13 mouse cellular contexts compared by ENCODE assay signal in the genomic region with DNA sequence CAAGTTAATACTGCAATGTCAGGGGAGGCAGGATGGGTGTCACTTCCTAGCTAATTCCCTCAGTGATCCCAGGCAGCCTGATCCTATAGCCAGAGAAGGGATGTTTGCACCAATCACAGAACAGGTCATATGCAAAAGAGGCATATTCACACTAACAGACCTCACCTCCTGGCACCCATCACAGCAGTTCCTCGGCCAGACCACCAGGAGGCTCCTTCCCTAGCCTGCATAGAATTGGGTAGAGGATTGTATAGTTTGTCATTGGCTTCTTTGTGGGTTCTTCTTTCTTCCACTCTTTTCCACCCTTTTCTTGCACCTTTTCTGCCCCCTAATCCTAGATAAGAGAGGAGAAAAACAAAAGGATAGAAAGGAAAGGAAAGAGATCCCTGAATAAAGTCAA. TPM values are rescaled to one million over a fixed set of nuclear protein-coding genes. Genes with fewer than 3 reads are reported as not detected.
DNase-seq lines count a peak whose midpoint lies in the region; ATAC-seq and TF ChIP-seq lines count a peak whose summit lies in the region.
"Had no signal": no experiment of that assay in that cellular context is flagged by ENCODE, and none has a peak within 500 bp of the region (broad histone marks: within the 10 kb centered on the region; RNA-seq: fewer than 3 reads in every experiment).

No protein-coding gene starts in this region.

- POLR2A ChIA-PET in Patski (lab: Charles Lee): no interaction called here

- H3K4me1 ChIP-seq in CH12.LX (ENCODE audit: control insufficient read depth in 1 of 2, insufficient read depth in 2 of 2): no peaks in the 10 kb centered on the region

- H3K79me2 ChIP-seq in CH12.LX (replicated peaks; ENCODE audit: control insufficient read depth, extremely low read depth, insufficient read depth, poor library complexity, severe bottlenecking): no peaks in the 10 kb centered on the region

- ATAC-seq in Patski: no peak
- 0 out of 2 replicates have a peak, but pooled peaks have one; percentile 43 for ATAC-seq in megakaryocyte, adult 5-6 weeks (ENCODE audit: poor library complexity, severe bottlenecking)
- ATAC-seq: forebrain, embryonic 14.5 days had no signal

- peak; percentile 61 for TF ChIP-seq CTCF in layer of hippocampus, adult 2 months (conservative IDR thresholded peaks at IDR 0.05)
- peak; percentile 58 to 61; a peak in 3 of 4 replicates for TF ChIP-seq CTCF in CH12.LX (conservative IDR thresholded peaks at IDR 0.05 in 1 of 2, IDR thresholded peaks at IDR 0.05 in 1 of 2; ENCODE audit: low read depth in 2 of 2, low read length in 2 of 2)
- peak; percentile 52 for TF ChIP-seq CTCF in Patski (IDR thresholded peaks at IDR 0.05)

- no peak for DNase-seq in layer of hippocampus, adult 2 months (ENCODE audit: low spot score in 2 of 2)
- no peak for DNase-seq in layer of hippocampus, postnatal 25 days (ENCODE audit: extremely low spot score in 1 of 2, low spot score in 1 of 2)
- DNase-seq in CH12.LX (ENCODE audit: extremely low read depth) (peak; percentile 38), Patski (ENCODE audit: low read depth, low spot score) (no peak)
- DNase-seq in testis, postnatal 10 days (ENCODE audit: low spot score): no peak
- DNase-seq in heart, adult 8-10 months (ENCODE audit: low spot score): no peak

- no peak for TF ChIP-seq POLR2A in CH12.LX (IDR thresholded peaks at IDR 0.05; ENCODE audit: low read depth, low read length)

- peak; percentile 26 for TF ChIP-seq RAD21 in CH12.LX (IDR thresholded peaks at IDR 0.05; ENCODE audit: low read depth, low read length)

- H3K36me3 ChIP-seq in CH12.LX (replicated peaks in 1 of 2; ENCODE audit: control insufficient read depth in 1 of 2, insufficient read depth in 1 of 2, low read length in 1 of 2): no peaks in the 10 kb centered on the region

- H3K27me3 ChIP-seq in CH12.LX (replicated peaks) (no peaks in the 10 kb centered on the region), Patski (peaks cover 5% of the 10 kb centered on the region)

- dilution Hi-C loops in CH12.LX (cut with MboI; ENCODE audit: extremely low pct_ligation_motif_present, extremely low pct_unique_long_range_greater_than_20kb, low sequenced_read_pairs): no loop called here

- CTCF ChIA-PET in Patski (lab: Charles Lee): no interaction called here

- in situ Hi-C loops in CH12.LX (cut with MboI; ENCODE audit: low pct_ligation_motif_present, low pct_unique_long_range_greater_than_20kb, low sequenced_read_pairs) (no loop called here), Patski (cut with MboI; ENCODE audit: low pct_unique_long_range_greater_than_20kb) (loop anchor here (5.0 kb wide), 1 partner anchor 42 kb away; no protein-coding TSS in a partner anchor)

- no peak overlapping the region for H3K27ac ChIP-seq in layer of hippocampus, adult 2 months
- H3K27ac ChIP-seq in CH12.LX (ENCODE audit: insufficient read depth, low read depth): no peak overlapping the region

- no peak for TF ChIP-seq EP300 in CH12.LX (IDR thresholded peaks at IDR 0.05; ENCODE audit: low read length)

- H3K4me3 ChIP-seq in layer of hippocampus, adult 2 months: no peak overlapping the region
- no peak overlapping the region for H3K4me3 ChIP-seq in CH12.LX (replicated peaks in 1 of 3; ENCODE audit: low read depth in 2 of 3, low read length in 2 of 3, poor library complexity in 1 of 3)

- no peaks in the 10 kb centered on the region for H3K9me3 ChIP-seq in CH12.LX (replicated peaks; ENCODE audit: low read length)

- H3K4me2 ChIP-seq in CH12.LX (ENCODE audit: insufficient read depth, low read depth, poor library complexity, severe bottlenecking): no peak overlapping the region

- H3K9ac ChIP-seq in CH12.LX (ENCODE audit: insufficient read depth, low read depth): no peak overlapping the region

TF ChIP-seq in CH12.LX, 34 proteins besides CTCF, POLR2A, EP300 and RAD21:
- no peak for TF ChIP-seq IRF4 (IDR thresholded peaks at IDR 0.05; ENCODE audit: low read depth, low read length)
- TF ChIP-seq MAZ (IDR thresholded peaks at IDR 0.05; ENCODE audit: low read depth, low read length): no peak
- TF ChIP-seq SMC3 (IDR thresholded peaks at IDR 0.05; ENCODE audit: low read depth, low read length): peak; percentile 62
- no peak for TF ChIP-seq BHLHE40 (IDR thresholded peaks at IDR 0.05; ENCODE audit: low read depth, low read length)
- TF ChIP-seq CHD2 (IDR thresholded peaks at IDR 0.05; ENCODE audit: low read length): no peak
- TF ChIP-seq GABPA (IDR thresholded peaks at IDR 0.05; ENCODE audit: insufficient replicate concordance, low read depth, low read length): no peak
- no peak for TF ChIP-seq UBTF (IDR thresholded peaks at IDR 0.05; ENCODE audit: low read depth, low read length)
- TF ChIP-seq KAT2A (IDR thresholded peaks at IDR 0.05; ENCODE audit: insufficient replicate concordance, low read length): no peak
- TF ChIP-seq USF2 (conservative IDR thresholded peaks at IDR 0.05; ENCODE audit: low read depth, low read length): no peak

RNA-seq across cellular contexts. Expression of a gene that starts 10.0 kb away (rescaled TPM):
- not detected for total RNA-seq in layer of hippocampus, adult 2 months (2021)
- total RNA-seq in layer of hippocampus, postnatal 25 days (2021): not detected
- not detected in 2 replicates for total RNA-seq in CH12.LX (2012; rRNA removed)
- total RNA-seq in CH12.LX (2014; rRNA removed): not detected in 2 replicates
- polyA plus RNA-seq in CH12.LX (2012; ENCODE audit: insufficient read length, low read depth): not detected in 2 replicates
- not detected for polyA plus RNA-seq in Patski (2021)
- not detected in 2 replicates for total RNA-seq in megakaryocyte, adult 5-6 weeks (2015)
- 0.07 TPM in 1 of 2 replicates, not detected in the other for total RNA-seq in megakaryocyte, adult 5-6 weeks (2017)
- total RNA-seq in heart, adult 8-10 months (2022): 1 to 10 TPM; 1.7 to 2.8 (median 2.2) TPM
- polyA plus RNA-seq: stomach, embryonic 14.5 days had no signal

RNA-seq across cellular contexts. Expression of a gene that starts 32.2 kb away (rescaled TPM):
- total RNA-seq in layer of hippocampus, adult 2 months (2021): 10 to 100 TPM; 14.7 to 16.6 TPM
- 10 to 100 TPM; 13.8 to 14.8 TPM for total RNA-seq in layer of hippocampus, postnatal 25 days (2021)
- 6.0 and 7.7 TPM in 2 replicates for total RNA-seq in CH12.LX (2012; rRNA removed)
- 9.8 and 10.8 TPM in 2 replicates for total RNA-seq in CH12.LX (2014; rRNA removed)
- 6.6 and 7.4 TPM in 2 replicates for polyA plus RNA-seq in CH12.LX (2012; ENCODE audit: insufficient read length, low read depth)
- polyA plus RNA-seq in Patski (2021): 8.8 TPM
- total RNA-seq in megakaryocyte, adult 5-6 weeks (2015): 17.1 and 18.8 TPM in 2 replicates
- 20.2 and 23.3 TPM in 2 replicates for total RNA-seq in megakaryocyte, adult 5-6 weeks (2017)
- total RNA-seq in heart, adult 8-10 months (2022): 10 to 100 TPM in 1 of 4 experiments, 1 to 10 TPM in 3; 7.0 to 10.4 (median 9.5) TPM

RNA-seq across cellular contexts. Expression of a gene that starts 48.1 kb away (rescaled TPM):
- not detected for total RNA-seq in layer of hippocampus, adult 2 months (2021)
- not detected for total RNA-seq in layer of hippocampus, postnatal 25 days (2021)
- total RNA-seq in CH12.LX (2012; rRNA removed) (not detected in 2 replicates), CH12.LX (2014; rRNA removed) (not detected in 2 replicates)
- polyA plus RNA-seq in CH12.LX (2012; ENCODE audit: insufficient read length, low read depth) (0.17 TPM in 1 of 2 replicates, not detected in the other), Patski (2021) (not detected)
- total RNA-seq in megakaryocyte, adult 5-6 weeks (2015): not detected in 2 replicates
- total RNA-seq in megakaryocyte, adult 5-6 weeks (2017): not detected in 2 replicates
- not detected for total RNA-seq in heart, adult 8-10 months (2022)
- total RNA-seq: adrenal gland, adult 18-20 months; heart, postnatal 10 days; layer of hippocampus, adult 8-10 months had no signal
- polyA plus RNA-seq: forebrain, embryonic 14.5 days; neural tube, embryonic 14.5 days; stomach, embryonic 14.5 days had no signal
